Mouse (Mus musculus): ENCODE results near the gene Metrn.

- TF ChIP-seq POLR2A (IDR thresholded peaks at IDR 0.05; ENCODE audit: insufficient read depth, low read depth, low read length) (no peak), CTCF (IDR thresholded peaks at IDR 0.05) (no peak), EP300 (IDR thresholded peaks at IDR 0.05; ENCODE audit: insufficient read depth, low read depth, low read length) (no peak)
Observed at GRCm38 (mm10) chr17:25795609-25796092, 1.3 kb downstream of the Metrn start, which contains the start of gene AC134908.4.

Data from heart, adult 2 months (tissue).